Mouse (Mus musculus) hindbrain, postnatal 0 days (tissue): ENCODE results near the gene Elavl2. TPM values are rescaled to one million over a fixed set of nuclear protein-coding genes. Genes with fewer than 3 reads are reported as not detected.
"Not testable (repeated sequence)": the region's sequence is repeated elsewhere in the genome, so short reads cannot be mapped to it uniquely, and the experiment has no call there.

ENCODE experiments used
- ATAC-seq: fragments of 200-750 bp; cut with Nextera tagmentation; 2 replicates; pipeline ENCODE4 v1.8.0; 2017; ENCODE audit warnings: mild to moderate bottlenecking, moderate TSS enrichment, moderate library complexity
- DNase-seq: peaks from one replicate; pipeline ENCODE4 v3.0.0-alpha.2; 2015; ENCODE audit warnings: low spot score
- H3K27ac ChIP-seq: fragments of 300-500 bp; sonication (generic); 2 replicates; pipeline ENCODE4 v1.5.1; 2014; ENCODE audit warnings: mild to moderate bottlenecking
- H3K27me3 ChIP-seq: fragments of 300-500 bp; sonication (generic); 2 replicates; pipeline ENCODE4 v1.6.1; 2014; ENCODE audit warnings: low read length, mixed read lengths; ENCODE audit not compliant: insufficient read depth
- H3K36me3 ChIP-seq: fragments of 300-500 bp; sonication (generic); 2 replicates; pipeline ENCODE4 v1.6.1; 2014; ENCODE audit warnings: low read length, mixed read lengths; ENCODE audit not compliant: insufficient read depth
- H3K4me1 ChIP-seq: fragments of 300-500 bp; sonication (generic); 2 replicates; pipeline ENCODE4 v1.6.1; 2014; ENCODE audit warnings: antibody characterized with exemption, low read length, mixed read lengths; ENCODE audit not compliant: insufficient read depth
- H3K4me2 ChIP-seq: fragments of 300-500 bp; sonication (generic); 2 replicates; pipeline ENCODE4 v1.6.1; 2014; ENCODE audit warnings: low read depth, mild to moderate bottlenecking, low read length, moderate library complexity, mixed read lengths
- H3K4me3 ChIP-seq: fragments of 300-500 bp; sonication (generic); 2 replicates; pipeline ENCODE4 v1.5.1; 2014; ENCODE audit warnings: low read length
- H3K9ac ChIP-seq: fragments of 300-500 bp; sonication (generic); replicated peaks from 2 replicates; pipeline ENCODE4 v1.6.1; 2014; ENCODE audit warnings: mild to moderate bottlenecking, low read length, moderate library complexity, mixed read lengths
- H3K9me3 ChIP-seq: fragments of 300-500 bp; sonication (generic); 2 replicates; pipeline ENCODE4 v1.6.1; 2016; ENCODE audit warnings: low read length, mixed read lengths
- CTCF ChIP-seq: IDR thresholded peaks from 2 replicates; pipeline ENCODE4 v1.5.1; 2016; ENCODE audit warnings: antibody characterized with exemption, control low read depth, low read depth
- WGBS: fragments of 180-500 bp; shearing (Covaris S2); extraction: QIAGEN DNeasy Blood & Tissue Kit; methylation state at CpG from one replicate; pipeline ENCODE4 v1.1.7; 2014; 5-methylcytosine and 5-hydroxymethylcytosine counted together
- polyA plus RNA-seq: library from polyadenylated mRNA; unstranded; fragments of >200 nt; fragmentation: Nextera tagmentation; extraction: Ambion mirVana; gene quantifications from 2 replicates; pipeline ENCODE4 v1.2.1, GENCODE M21; 2015
- total RNA-seq: library from RNA; depleted of rRNA; stranded (reverse); fragments of >200 nt; gene quantifications from 2 replicates; pipeline ENCODE4 v1.2.3, GENCODE M21; 2014

The Elavl2 gene
- total and polyA plus RNA-seq, 2 experiments from 2014 or later: 93.5 to 100 TPM

DNA sequence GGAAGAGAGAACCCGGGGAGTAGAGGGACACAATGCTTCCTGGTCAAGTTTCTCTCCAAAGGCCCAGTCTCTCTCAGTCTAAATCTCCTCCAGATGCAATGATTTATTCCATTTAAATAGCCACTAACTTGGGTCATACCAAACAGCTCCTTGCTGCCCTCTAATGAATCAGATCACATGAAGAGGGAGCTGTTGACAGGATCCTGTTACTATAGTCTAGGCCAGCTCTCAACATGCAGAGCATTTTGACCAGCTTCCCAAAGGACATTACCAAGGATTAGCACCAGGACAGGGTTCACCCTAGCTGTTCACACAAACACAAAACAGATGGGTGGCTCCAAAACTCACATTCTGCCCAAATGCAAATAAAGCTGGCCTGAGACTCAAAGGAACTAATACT is 111.4 kb downstream of the Elavl2 start:
- ATAC-seq (no peak), DNase-seq (peak; percentile 23)
- Histone ChIP-seq H3K4me1 (no peaks in the 10 kb centered on the region), H3K4me3 (no peak overlapping the region), H3K27ac (no peak overlapping the region), H3K27me3 (no peaks in the 10 kb centered on the region), H3K9ac (no peak overlapping the region), H3K36me3 (no peaks in the 10 kb centered on the region), H3K9me3 (no peaks in the 10 kb centered on the region), H3K4me2 (no peak overlapping the region)
- WGBS: 81% methylated on average over 1 of the region's 1 CpGs
- TF ChIP-seq CTCF: no peak

DNA sequence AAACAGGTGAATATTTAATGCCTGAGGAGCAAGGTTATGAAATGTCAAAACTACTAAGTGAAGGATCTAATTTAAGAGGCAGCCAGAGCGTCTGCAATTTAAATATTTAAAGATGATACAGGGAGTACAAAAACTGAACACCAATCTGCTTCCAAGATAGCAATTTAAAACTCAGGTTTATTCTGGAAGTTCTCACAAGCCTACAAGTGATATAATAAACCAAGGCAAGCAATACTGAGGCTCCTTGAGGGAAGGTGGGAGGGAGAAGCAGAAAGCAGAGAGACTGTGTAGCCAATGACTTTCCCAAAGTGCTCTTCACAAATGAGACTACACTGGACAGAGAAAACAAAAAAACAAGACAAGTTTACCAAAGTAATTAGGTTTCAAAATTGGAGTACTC is 132.2 kb downstream of the Elavl2 start:
- TF ChIP-seq CTCF: no peak
- 85% methylated on average over 1 of the region's 1 CpGs for WGBS
- no peaks in the 10 kb centered on the region for H3K27me3 ChIP-seq
- no peak overlapping the region for H3K4me3 ChIP-seq
- H3K36me3 ChIP-seq: no peaks in the 10 kb centered on the region
- no peak overlapping the region for H3K9ac ChIP-seq
- no peak overlapping the region for H3K4me2 ChIP-seq
- 0 out of 2 replicates have a peak, but pooled peaks cover 3% of the 10 kb centered on the region for H3K4me1 ChIP-seq
- no peak for ATAC-seq
- no peaks in the 10 kb centered on the region for H3K9me3 ChIP-seq
- DNase-seq: no peak
- no peak overlapping the region for H3K27ac ChIP-seq

DNA sequence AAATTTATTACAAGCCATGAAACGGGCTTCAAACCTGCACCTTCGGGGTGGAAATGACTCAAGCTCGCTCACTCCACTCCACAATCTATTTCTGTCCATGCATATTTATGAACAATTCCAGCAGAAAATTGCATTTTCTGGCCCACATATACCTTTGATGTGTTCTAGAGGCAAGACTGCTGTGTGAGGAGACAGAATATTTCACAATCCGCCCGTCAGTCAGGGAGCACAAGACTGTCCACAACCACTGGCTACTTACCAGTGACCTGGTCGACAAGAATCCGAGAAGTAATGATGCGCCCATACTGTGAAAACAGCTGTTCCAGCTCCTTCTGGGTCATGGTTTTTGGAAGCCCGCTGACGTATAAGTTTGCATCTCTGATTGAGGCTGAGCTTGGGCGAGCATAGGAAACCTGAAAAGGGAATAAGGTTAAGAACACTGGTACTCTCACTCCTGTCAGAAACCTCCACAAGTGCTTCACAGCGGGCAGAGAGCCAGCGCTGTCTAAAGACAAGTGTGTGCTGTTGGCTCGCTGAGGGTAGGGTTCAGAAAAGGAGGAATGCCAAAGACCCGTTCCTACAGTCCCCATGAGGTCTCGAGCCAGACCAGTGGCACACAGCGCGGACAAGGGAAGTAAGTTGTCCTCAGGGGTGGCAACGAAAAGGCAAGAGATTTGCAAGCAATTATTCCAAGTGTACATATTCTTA is 136.7 kb downstream of the Elavl2 start:
- DNase-seq (peak; percentile 17), ATAC-seq (no peak; the same call in 1 of the 2 replicates)
- H3K4me3 ChIP-seq: no peak overlapping the region
- TF ChIP-seq CTCF: no peak
- no peaks in the 10 kb centered on the region for H3K36me3 ChIP-seq
- peaks cover 3% of the 10 kb centered on the region; the same call in 1 of the 2 replicates for H3K4me1 ChIP-seq
- H3K9ac ChIP-seq: no peak overlapping the region
- no peak overlapping the region for H3K27ac ChIP-seq
- no peaks in the 10 kb centered on the region for H3K27me3 ChIP-seq
- H3K9me3 ChIP-seq: no peaks in the 10 kb centered on the region
- 77% methylated on average over 19 of the region's 19 CpGs for WGBS
- no peak overlapping the region for H3K4me2 ChIP-seq

DNA sequence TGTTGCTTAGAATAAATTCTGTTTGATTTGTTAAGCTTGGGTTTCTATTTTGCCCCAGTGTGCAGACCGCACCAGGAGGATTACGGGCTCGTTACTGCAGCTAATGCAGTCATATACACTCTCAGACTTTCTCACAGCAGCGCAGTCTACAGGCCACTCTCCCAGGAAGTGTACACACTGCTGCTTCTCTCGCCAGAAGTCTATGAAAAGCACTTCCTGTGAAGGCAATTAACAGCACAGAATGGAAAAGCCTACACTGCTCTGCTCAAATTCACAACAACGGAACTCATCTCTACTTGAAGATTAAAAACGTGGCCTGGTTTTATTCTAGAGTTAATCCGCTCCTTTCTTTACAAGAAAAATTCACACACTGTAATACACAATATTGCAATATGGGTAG is 137.7 kb downstream of the Elavl2 start:
- TF ChIP-seq CTCF: no peak
- no peak for ATAC-seq
- 87% methylated on average over 8 of the region's 8 CpGs for WGBS

DNA sequence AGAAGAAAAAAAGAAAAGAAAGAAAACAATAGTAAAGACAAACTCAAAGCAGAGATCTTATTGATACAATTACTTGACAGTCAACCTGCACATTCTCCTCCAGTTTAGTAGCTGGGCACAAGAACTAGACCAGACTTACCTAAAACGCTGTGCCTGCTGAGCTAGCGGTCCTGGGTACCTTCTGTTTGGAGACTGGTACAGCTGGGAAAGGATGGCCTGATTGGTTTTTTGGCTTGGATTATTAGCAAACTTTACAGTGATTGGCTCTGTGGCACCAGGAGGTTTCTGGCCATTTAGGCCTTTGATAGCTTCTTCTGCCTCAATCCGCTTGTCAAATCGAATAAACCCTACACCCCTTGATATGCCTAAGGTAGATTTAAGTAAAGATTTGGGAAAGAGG is 140.0 kb downstream of the Elavl2 start:
- Histone ChIP-seq H3K36me3 (no peaks in the 10 kb centered on the region), H3K4me1 (peaks cover 3% of the 10 kb centered on the region; the same call in 1 of the 2 replicates), H3K27me3 (no peaks in the 10 kb centered on the region), H3K4me2 (no peak overlapping the region), H3K9me3 (no peaks in the 10 kb centered on the region), H3K4me3 (no peak overlapping the region), H3K9ac (no peak overlapping the region), H3K27ac (no peak overlapping the region)
- 87% methylated on average over 4 of the region's 4 CpGs for WGBS
- TF ChIP-seq CTCF: no peak
- DNase-seq (peak; percentile 55), ATAC-seq (peak; percentile 69)

More for the DNA sequence above, 137.7 kb downstream of the Elavl2 start:
- Histone ChIP-seq H3K27ac (no peak overlapping the region), H3K4me2 (no peak overlapping the region), H3K36me3 (no peaks in the 10 kb centered on the region), H3K4me3 (no peak overlapping the region), H3K9ac (no peak overlapping the region), H3K4me1 (peaks cover 3% of the 10 kb centered on the region; the same call in 1 of the 2 replicates), H3K9me3 (no peaks in the 10 kb centered on the region), H3K27me3 (no peaks in the 10 kb centered on the region)
- no peak for DNase-seq

DNA sequence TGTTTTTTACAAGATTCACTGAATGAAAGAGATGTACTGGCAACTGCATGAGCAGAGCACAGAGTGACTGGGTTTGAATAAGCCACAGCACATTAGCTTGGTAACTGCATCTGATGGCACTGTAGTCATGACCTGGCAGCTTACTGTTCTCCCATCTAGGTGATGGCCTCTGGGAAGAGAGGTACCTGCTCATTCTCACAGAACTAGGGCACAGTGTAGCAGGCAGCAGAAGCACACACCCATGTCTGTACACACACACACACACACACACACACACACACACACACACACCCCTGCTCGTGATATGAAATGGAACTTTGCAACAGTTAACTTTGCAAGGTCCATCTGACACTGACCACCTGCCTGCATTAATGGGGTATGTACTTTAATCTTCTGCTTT is 151.9 kb downstream of the Elavl2 start:
- H3K36me3 ChIP-seq: no peaks in the 10 kb centered on the region
- no peak overlapping the region for H3K4me3 ChIP-seq
- no peaks in the 10 kb centered on the region for H3K9me3 ChIP-seq
- DNase-seq (no peak), ATAC-seq (no peak)
- no peak for TF ChIP-seq CTCF
- no peak overlapping the region for H3K4me2 ChIP-seq
- no peaks in the 10 kb centered on the region for H3K4me1 ChIP-seq
- 78% methylated on average over 1 of the region's 1 CpGs for WGBS
- H3K27ac ChIP-seq: no peak overlapping the region
- H3K27me3 ChIP-seq: no peaks in the 10 kb centered on the region
- no peak overlapping the region for H3K9ac ChIP-seq

DNA sequence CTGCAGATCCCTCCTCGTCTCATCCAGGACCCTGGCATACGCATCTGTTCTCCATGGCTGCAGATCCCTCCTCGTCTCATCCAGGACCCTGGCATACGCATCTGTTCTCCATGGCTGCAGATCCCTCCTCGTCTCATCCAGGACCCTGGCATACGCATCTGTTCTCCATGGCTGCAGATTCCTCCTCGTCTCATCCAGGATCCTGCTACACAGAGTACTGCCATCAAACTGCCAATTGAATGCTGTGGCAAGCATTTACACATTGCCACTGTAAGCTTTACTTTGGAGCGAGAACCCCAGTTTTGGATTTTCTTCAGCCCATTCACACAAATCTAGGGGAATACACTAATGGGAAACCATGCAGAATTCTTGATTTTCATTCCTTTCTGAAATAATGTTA is 155.4 kb downstream of the Elavl2 start:
- H3K36me3 ChIP-seq, DNase-seq, H3K4me2 ChIP-seq, H3K9me3 ChIP-seq, H3K27ac ChIP-seq, H3K9ac ChIP-seq, H3K4me1 ChIP-seq, H3K27me3 ChIP-seq, H3K4me3 ChIP-seq: not testable (repeated sequence)
- peak; percentile 62 for ATAC-seq
- 63% methylated on average over 4 of the region's 8 CpGs for WGBS
